Mouse (Mus musculus): Measurements from ENCODE around the gene Rp9. TPM values are rescaled to one million over a fixed set of nuclear protein-coding genes. Genes with fewer than 3 reads are reported as not detected.

Rp9 gene
- polyA plus RNA-seq, 1 experiment from 2014 or later: 48.1 TPM

- Histone ChIP-seq H3K27me3 (ENCODE audit: control insufficient read depth, insufficient read depth, low read length) (no peaks in the 10 kb centered on the region), H3K9ac (ENCODE audit: low read length) (no peak overlapping the region), H3K4me1 (ENCODE audit: control insufficient read depth, insufficient read depth, low read length) (no peaks in the 10 kb centered on the region), H3K9me3 (ENCODE audit: control insufficient read depth, low read length) (no peaks in the 10 kb centered on the region), H3K4me2 (ENCODE audit: low read depth) (no peak overlapping the region), H3K36me3 (ENCODE audit: control insufficient read depth, insufficient read depth, low read length) (peaks cover 12% of the 10 kb centered on the region), H3K27ac (ENCODE audit: low read depth, low read length) (no peak overlapping the region), H3K4me3 (ENCODE audit: low read depth, low read length) (no peak overlapping the region)
- WGBS: 95% methylated on average over 10 of the region's 10 CpGs
- ATAC-seq (ENCODE audit: insufficient read depth, low FRiP score, low TSS enrichment) (no peak), DNase-seq (ENCODE audit: low spot score) (no peak)
Measured at GRCm38 (mm10) chr9:22453501-22453924, 16.0 kb downstream of the Rp9 start.

- Histone ChIP-seq H3K27me3 (ENCODE audit: control insufficient read depth, insufficient read depth, low read length) (no peaks in the 10 kb centered on the region), H3K4me3 (ENCODE audit: low read depth, low read length) (no peak overlapping the region), H3K4me2 (ENCODE audit: low read depth) (no peak overlapping the region), H3K9me3 (ENCODE audit: control insufficient read depth, low read length) (no peaks in the 10 kb centered on the region), H3K36me3 (ENCODE audit: control insufficient read depth, insufficient read depth, low read length) (peaks cover 14% of the 10 kb centered on the region), H3K27ac (ENCODE audit: low read depth, low read length) (no peak overlapping the region), H3K4me1 (ENCODE audit: control insufficient read depth, insufficient read depth, low read length) (no peaks in the 10 kb centered on the region), H3K9ac (ENCODE audit: low read length) (no peak overlapping the region)
- 90% methylated on average over 10 of the region's 10 CpGs for WGBS
- ATAC-seq (ENCODE audit: insufficient read depth, low FRiP score, low TSS enrichment) (no peak), DNase-seq (ENCODE audit: low spot score) (no peak)
Measured at GRCm38 (mm10) chr9:22452697-22453096, 16.8 kb downstream of the Rp9 start.

GRCm38 (mm10) chr9:22449209-22449608 is 20.3 kb downstream of the Rp9 start:
- H3K27ac ChIP-seq (ENCODE audit: low read depth, low read length): no peak overlapping the region
- H3K4me2 ChIP-seq (ENCODE audit: low read depth): no peak overlapping the region
- WGBS: 89% methylated on average over 6 of the region's 6 CpGs
- DNase-seq (ENCODE audit: low spot score): no peak
- no peaks in the 10 kb centered on the region for H3K27me3 ChIP-seq (ENCODE audit: control insufficient read depth, insufficient read depth, low read length)
- H3K36me3 ChIP-seq (ENCODE audit: control insufficient read depth, insufficient read depth, low read length): peaks cover 14% of the 10 kb centered on the region
- no peak for ATAC-seq (ENCODE audit: insufficient read depth, low FRiP score, low TSS enrichment)
- no peaks in the 10 kb centered on the region for H3K9me3 ChIP-seq (ENCODE audit: control insufficient read depth, low read length)
- H3K4me1 ChIP-seq (ENCODE audit: control insufficient read depth, insufficient read depth, low read length): no peaks in the 10 kb centered on the region
- H3K9ac ChIP-seq (ENCODE audit: low read length): no peak overlapping the region
- no peak overlapping the region for H3K4me3 ChIP-seq (ENCODE audit: low read depth, low read length)

- no peak overlapping the region for H3K4me2 ChIP-seq (ENCODE audit: low read depth)
- DNase-seq (ENCODE audit: low spot score) (no peak), ATAC-seq (ENCODE audit: insufficient read depth, low FRiP score, low TSS enrichment) (no peak)
- H3K27me3 ChIP-seq (ENCODE audit: control insufficient read depth, insufficient read depth, low read length): no peaks in the 10 kb centered on the region
- H3K27ac ChIP-seq (ENCODE audit: low read depth, low read length): no peak overlapping the region
- H3K4me3 ChIP-seq (ENCODE audit: low read depth, low read length): no peak overlapping the region
- no peaks in the 10 kb centered on the region for H3K9me3 ChIP-seq (ENCODE audit: control insufficient read depth, low read length)
- WGBS: 91% methylated on average over 13 of the region's 13 CpGs
- no peak overlapping the region for H3K9ac ChIP-seq (ENCODE audit: low read length)
- H3K36me3 ChIP-seq (ENCODE audit: control insufficient read depth, insufficient read depth, low read length): peaks cover 14% of the 10 kb centered on the region
- H3K4me1 ChIP-seq (ENCODE audit: control insufficient read depth, insufficient read depth, low read length): no peaks in the 10 kb centered on the region
Measured at GRCm38 (mm10) chr9:22448420-22448819, 21.1 kb downstream of the Rp9 start.

GRCm38 (mm10) chr9:22447213-22447612 is 22.3 kb downstream of the Rp9 start:
- 92% methylated on average over 5 of the region's 5 CpGs for WGBS
- ATAC-seq (ENCODE audit: insufficient read depth, low FRiP score, low TSS enrichment) (no peak), DNase-seq (ENCODE audit: low spot score) (no peak)
- no peak overlapping the region for H3K27ac ChIP-seq (ENCODE audit: low read depth, low read length)
- no peaks in the 10 kb centered on the region for H3K27me3 ChIP-seq (ENCODE audit: control insufficient read depth, insufficient read depth, low read length)
- no peaks in the 10 kb centered on the region for H3K9me3 ChIP-seq (ENCODE audit: control insufficient read depth, low read length)
- H3K4me2 ChIP-seq (ENCODE audit: low read depth): no peak overlapping the region
- H3K4me1 ChIP-seq (ENCODE audit: control insufficient read depth, insufficient read depth, low read length): no peaks in the 10 kb centered on the region
- no peak overlapping the region for H3K9ac ChIP-seq (ENCODE audit: low read length)
- peaks cover 9% of the 10 kb centered on the region for H3K36me3 ChIP-seq (ENCODE audit: control insufficient read depth, insufficient read depth, low read length)
- H3K4me3 ChIP-seq (ENCODE audit: low read depth, low read length): no peak overlapping the region

- Histone ChIP-seq H3K27me3 (ENCODE audit: control insufficient read depth, insufficient read depth, low read length) (no peaks in the 10 kb centered on the region), H3K9ac (ENCODE audit: low read length) (no peak overlapping the region), H3K9me3 (ENCODE audit: control insufficient read depth, low read length) (no peaks in the 10 kb centered on the region), H3K27ac (ENCODE audit: low read depth, low read length) (no peak overlapping the region), H3K4me3 (ENCODE audit: low read depth, low read length) (no peak overlapping the region), H3K4me2 (ENCODE audit: low read depth) (no peak overlapping the region), H3K4me1 (ENCODE audit: control insufficient read depth, insufficient read depth, low read length) (no peaks in the 10 kb centered on the region), H3K36me3 (ENCODE audit: control insufficient read depth, insufficient read depth, low read length) (peaks cover 9% of the 10 kb centered on the region)
- ATAC-seq (ENCODE audit: insufficient read depth, low FRiP score, low TSS enrichment): no peak
- 85% methylated on average over 1 of the region's 1 CpGs for WGBS
- DNase-seq (ENCODE audit: low spot score): no peak
Measured at GRCm38 (mm10) chr9:22445123-22445522, 24.4 kb downstream of the Rp9 start.

GRCm38 (mm10) chr9:22443157-22443556 is 26.4 kb downstream of the Rp9 start:
- 92% methylated on average over 10 of the region's 10 CpGs for WGBS
- ATAC-seq (ENCODE audit: insufficient read depth, low FRiP score, low TSS enrichment): no peak
- DNase-seq (ENCODE audit: low spot score): no peak
- no peaks in the 10 kb centered on the region for H3K9me3 ChIP-seq (ENCODE audit: control insufficient read depth, low read length)
- H3K36me3 ChIP-seq (ENCODE audit: control insufficient read depth, insufficient read depth, low read length): peaks cover 7% of the 10 kb centered on the region
- no peaks in the 10 kb centered on the region for H3K4me1 ChIP-seq (ENCODE audit: control insufficient read depth, insufficient read depth, low read length)
- H3K9ac ChIP-seq (ENCODE audit: low read length): no peak overlapping the region
- no peak overlapping the region for H3K27ac ChIP-seq (ENCODE audit: low read depth, low read length)
- H3K27me3 ChIP-seq (ENCODE audit: control insufficient read depth, insufficient read depth, low read length): no peaks in the 10 kb centered on the region
- H3K4me2 ChIP-seq (ENCODE audit: low read depth): no peak overlapping the region
- no peak overlapping the region for H3K4me3 ChIP-seq (ENCODE audit: low read depth, low read length)

GRCm38 (mm10) chr9:22438826-22439225 is 30.7 kb downstream of the Rp9 start:
- Histone ChIP-seq H3K27me3 (ENCODE audit: control insufficient read depth, insufficient read depth, low read length) (no peaks in the 10 kb centered on the region), H3K36me3 (ENCODE audit: control insufficient read depth, insufficient read depth, low read length) (no peaks in the 10 kb centered on the region)
- 66% methylated on average over 1 of the region's 1 CpGs for WGBS

GRCm38 (mm10) chr9:22434101-22434500 is 35.4 kb downstream of the Rp9 start:
- H3K27me3 ChIP-seq (ENCODE audit: control insufficient read depth, insufficient read depth, low read length): no peaks in the 10 kb centered on the region
- no peak overlapping the region for H3K4me3 ChIP-seq (ENCODE audit: low read depth, low read length)
- H3K4me1 ChIP-seq (ENCODE audit: control insufficient read depth, insufficient read depth, low read length): no peaks in the 10 kb centered on the region
- no peak overlapping the region for H3K27ac ChIP-seq (ENCODE audit: low read depth, low read length)
- no peaks in the 10 kb centered on the region for H3K9me3 ChIP-seq (ENCODE audit: control insufficient read depth, low read length)
- WGBS: 98% methylated on average over 2 of the region's 2 CpGs
- H3K36me3 ChIP-seq (ENCODE audit: control insufficient read depth, insufficient read depth, low read length): no peaks in the 10 kb centered on the region
- no peak overlapping the region for H3K9ac ChIP-seq (ENCODE audit: low read length)
- no peak for ATAC-seq (ENCODE audit: insufficient read depth, low FRiP score, low TSS enrichment)
- no peak overlapping the region for H3K4me2 ChIP-seq (ENCODE audit: low read depth)
- DNase-seq (ENCODE audit: low spot score): no peak

More at GRCm38 (mm10) chr9:22438826-22439225, 30.7 kb downstream of the Rp9 start:
- Histone ChIP-seq H3K4me2 (ENCODE audit: low read depth) (no peak overlapping the region), H3K9me3 (ENCODE audit: control insufficient read depth, low read length) (no peaks in the 10 kb centered on the region), H3K4me3 (ENCODE audit: low read depth, low read length) (no peak overlapping the region), H3K9ac (ENCODE audit: low read length) (no peak overlapping the region), H3K4me1 (ENCODE audit: control insufficient read depth, insufficient read depth, low read length) (no peaks in the 10 kb centered on the region), H3K27ac (ENCODE audit: low read depth, low read length) (no peak overlapping the region)
- ATAC-seq (ENCODE audit: insufficient read depth, low FRiP score, low TSS enrichment) (no peak), DNase-seq (ENCODE audit: low spot score) (no peak)
